Mouse (Mus musculus): ENCODE data around the gene Pou6f2. TPM values are rescaled to one million over a fixed set of nuclear protein-coding genes. Genes with fewer than 3 reads are reported as not detected.

The Pou6f2 gene
- polyA plus RNA-seq, 1 experiment from 2014 or later, result 25.3 TPM

- Histone ChIP-seq H3K4me3 (replicated peaks) (no peak overlapping the region), H3K4me2 (replicated peaks) (no peak overlapping the region), H3K27ac (no peak overlapping the region), H3K36me3 (no peaks in the 10 kb centered on the region), H3K27me3 (no peaks in the 10 kb centered on the region; the same call in 1 of the 2 replicates), H3K9ac (replicated peaks) (no peak overlapping the region), H3K4me1 (replicated peaks) (peaks cover 47% of the 10 kb centered on the region), H3K9me3 (no peaks in the 10 kb centered on the region)
- WGBS, result 7% methylated on average over 4 of the region's 4 CpGs
- ATAC-seq, result 0 out of 2 replicates have a peak, but pooled peaks have one; percentile 41
Observed at GRCm38 (mm10) chr13:18128053-18128452, 269.4 kb downstream of the Pou6f2 start.

GRCm38 (mm10) chr13:18126111-18126510, 271.4 kb downstream of the Pou6f2 start:
- Histone ChIP-seq H3K27ac (no peak overlapping the region), H3K36me3 (no peaks in the 10 kb centered on the region), H3K4me2 (replicated peaks) (no peak overlapping the region), H3K27me3 (no peaks in the 10 kb centered on the region), H3K9ac (replicated peaks) (no peak overlapping the region), H3K9me3 (no peaks in the 10 kb centered on the region), H3K4me1 (replicated peaks) (peaks cover 47% of the 10 kb centered on the region), H3K4me3 (replicated peaks) (no peak overlapping the region)
- no peak for ATAC-seq
- WGBS, result 44% methylated on average over 2 of the region's 2 CpGs

GRCm38 (mm10) chr13:18125226-18126000, 272.1 kb downstream of the Pou6f2 start:
- Histone ChIP-seq H3K36me3 (no peaks in the 10 kb centered on the region), H3K9me3 (no peaks in the 10 kb centered on the region), H3K4me2 (replicated peaks) (no peak overlapping the region), H3K27me3 (no peaks in the 10 kb centered on the region), H3K27ac (no peak overlapping the region), H3K4me3 (replicated peaks) (no peak overlapping the region), H3K9ac (replicated peaks) (no peak overlapping the region), H3K4me1 (replicated peaks) (peaks cover 45% of the 10 kb centered on the region)
- 73% methylated on average over 15 of the region's 15 CpGs for WGBS
- no peak for ATAC-seq

GRCm38 (mm10) chr13:18124368-18124767, 273.1 kb downstream of the Pou6f2 start:
- H3K27ac ChIP-seq, result no peak overlapping the region
- ATAC-seq, result no peak
- H3K4me2 ChIP-seq (replicated peaks), result peak overlapping the region; percentile 25; the same call in 1 of the 2 replicates
- H3K27me3 ChIP-seq, result no peaks in the 10 kb centered on the region
- no peak overlapping the region for H3K4me3 ChIP-seq (replicated peaks)
- H3K9ac ChIP-seq (replicated peaks), result no peak overlapping the region
- no peaks in the 10 kb centered on the region for H3K9me3 ChIP-seq
- H3K4me1 ChIP-seq (replicated peaks), result peaks cover 35% of the 10 kb centered on the region
- 27% methylated on average over 13 of the region's 13 CpGs for WGBS
- H3K36me3 ChIP-seq, result no peaks in the 10 kb centered on the region

- Histone ChIP-seq H3K9ac (replicated peaks) (no peak overlapping the region), H3K4me1 (replicated peaks) (peaks cover 2% of the 10 kb centered on the region), H3K4me3 (replicated peaks) (no peak overlapping the region), H3K27me3 (no peaks in the 10 kb centered on the region), H3K9me3 (no peaks in the 10 kb centered on the region), H3K4me2 (replicated peaks) (no peak overlapping the region), H3K27ac (no peak overlapping the region), H3K36me3 (no peaks in the 10 kb centered on the region)
- no peak for ATAC-seq
- WGBS, result 94% methylated on average over 2 of the region's 2 CpGs
Observed at GRCm38 (mm10) chr13:18120406-18120805, 277.1 kb downstream of the Pou6f2 start.

GRCm38 (mm10) chr13:18081443-18082119, 315.9 kb downstream of the Pou6f2 start:
- Histone ChIP-seq H3K4me2 (replicated peaks) (no peak overlapping the region), H3K4me3 (replicated peaks) (no peak overlapping the region), H3K9me3 (no peaks in the 10 kb centered on the region), H3K9ac (replicated peaks) (no peak overlapping the region), H3K36me3 (no peaks in the 10 kb centered on the region), H3K27me3 (no peaks in the 10 kb centered on the region), H3K4me1 (replicated peaks) (no peaks in the 10 kb centered on the region), H3K27ac (no peak overlapping the region)
- ATAC-seq, result no peak
- 82% methylated on average over 10 of the region's 10 CpGs for WGBS

All from midbrain, embryonic 13.5 days (tissue).